Mouse (Mus musculus): Measurements from ENCODE around the gene Dagla.

Dagla gene

DNA sequence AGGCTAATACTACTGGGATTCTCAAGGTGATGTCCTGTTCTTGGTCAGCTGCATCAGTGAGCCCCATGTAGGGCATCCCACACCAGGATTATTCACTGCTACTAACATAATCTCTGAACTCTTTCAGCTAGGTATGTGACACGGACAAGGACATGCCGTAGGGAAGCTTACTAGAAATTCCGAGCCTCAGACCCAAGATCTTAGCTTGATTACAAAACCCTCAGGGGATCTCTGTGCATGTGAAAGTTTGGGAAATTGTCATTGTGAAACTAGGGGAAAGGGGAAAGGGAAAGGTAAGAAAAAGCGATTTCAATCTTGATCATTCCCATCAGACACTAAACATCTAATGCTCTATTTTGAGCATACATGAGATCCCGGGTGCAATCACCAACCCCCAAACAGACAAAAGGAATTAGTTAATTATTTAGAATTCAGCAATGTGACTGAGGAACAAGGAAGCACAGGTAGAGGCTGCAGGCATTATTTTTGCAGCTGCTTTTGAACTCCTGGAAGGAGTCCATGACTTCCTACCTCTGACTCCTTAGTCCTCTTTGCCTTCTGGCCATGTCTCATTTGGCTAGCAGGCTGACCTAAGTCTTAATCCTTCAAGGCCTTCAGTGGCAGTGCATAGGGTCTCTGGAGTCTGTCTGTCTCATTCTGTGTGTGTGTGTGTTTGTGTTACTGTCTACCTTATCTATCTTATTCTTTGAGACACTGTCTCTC, 2.0 kb upstream of the Dagla start:
- DNase-seq: no peak

DNA sequence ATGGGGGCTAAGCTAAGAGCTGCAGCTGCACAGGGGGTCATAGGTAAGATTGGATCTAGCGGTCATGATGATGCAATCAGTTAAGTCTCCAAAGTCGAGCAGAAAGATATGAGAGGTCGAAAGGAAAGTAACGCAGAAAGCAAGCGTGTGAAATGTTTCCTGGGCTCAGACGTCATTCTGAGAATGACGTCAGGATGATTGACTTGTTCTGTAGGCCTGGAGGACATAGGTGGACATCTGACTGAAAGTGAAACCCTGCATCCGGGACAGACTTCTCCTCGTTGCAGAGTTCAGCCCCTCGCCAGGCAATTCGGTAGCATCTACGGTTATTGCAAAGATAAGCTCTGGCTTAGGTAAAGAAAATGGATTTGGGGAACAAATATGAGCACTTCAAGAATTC, 963 bp upstream of the Dagla start:
- DNase-seq: no peak

DNA sequence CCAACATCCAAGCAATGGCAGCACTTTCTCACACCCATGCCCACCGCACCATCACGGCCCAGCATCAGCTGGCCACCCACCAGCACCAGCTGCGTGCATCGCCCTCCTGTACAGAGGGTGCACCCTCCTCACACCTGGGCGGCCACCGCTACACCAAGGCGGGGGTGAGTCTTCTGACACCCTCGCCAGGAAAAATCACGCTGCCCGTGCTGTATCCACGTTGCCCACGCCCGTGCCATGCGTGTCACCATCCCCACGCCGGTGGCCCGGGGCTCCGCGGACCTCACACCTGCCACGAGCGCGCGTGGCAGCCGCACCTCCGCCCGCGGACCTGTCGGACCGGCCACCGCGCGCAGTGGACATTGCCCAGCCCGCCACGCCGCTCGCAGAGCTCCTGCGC, 282 bp downstream of the Dagla start:
- no peak for DNase-seq

DNA sequence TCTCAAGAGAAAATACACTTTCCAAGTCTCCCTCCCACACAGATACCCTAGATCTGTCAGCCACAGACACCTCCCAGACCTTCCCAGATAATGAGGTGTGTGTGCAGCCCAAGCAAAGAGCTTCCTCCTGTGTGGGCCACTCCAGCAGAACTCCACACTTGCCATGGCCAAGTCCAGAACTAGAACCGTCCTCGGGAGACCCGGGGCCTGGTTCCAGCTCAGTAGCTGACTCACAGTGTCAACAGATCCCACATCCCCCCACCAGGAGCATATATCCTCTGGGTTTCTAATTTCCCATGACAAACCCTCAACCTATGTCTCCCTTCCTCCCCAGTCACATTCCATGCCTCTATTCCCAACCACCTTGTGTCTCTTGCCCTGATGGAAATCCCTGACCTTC, 1.8 kb downstream of the Dagla start:
- DNase-seq: no peak

DNA sequence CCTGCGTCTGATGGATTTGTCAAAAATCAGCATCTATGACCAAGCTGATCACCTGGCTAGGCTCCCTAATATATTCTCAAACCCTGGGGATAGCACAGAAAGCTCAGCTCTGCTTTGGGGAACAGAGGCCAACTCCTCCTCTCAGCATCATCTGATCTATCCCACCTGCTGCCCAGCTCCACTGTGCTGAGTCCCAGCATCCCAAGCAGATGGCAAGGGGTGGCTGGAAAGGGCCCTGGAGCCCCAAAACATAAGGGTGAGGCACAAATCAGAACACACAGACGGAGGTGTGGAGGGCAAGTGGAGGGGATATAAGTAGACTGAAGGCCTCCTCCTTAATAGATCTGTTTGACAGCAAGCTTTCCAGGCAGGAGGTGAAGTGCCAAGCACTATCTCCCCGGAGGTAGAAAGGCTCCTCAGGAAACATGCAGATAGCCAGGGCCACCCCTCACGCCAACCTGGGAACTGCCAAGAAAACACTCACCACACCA, 2.8 kb downstream of the Dagla start:
- no peak for DNase-seq

DNA sequence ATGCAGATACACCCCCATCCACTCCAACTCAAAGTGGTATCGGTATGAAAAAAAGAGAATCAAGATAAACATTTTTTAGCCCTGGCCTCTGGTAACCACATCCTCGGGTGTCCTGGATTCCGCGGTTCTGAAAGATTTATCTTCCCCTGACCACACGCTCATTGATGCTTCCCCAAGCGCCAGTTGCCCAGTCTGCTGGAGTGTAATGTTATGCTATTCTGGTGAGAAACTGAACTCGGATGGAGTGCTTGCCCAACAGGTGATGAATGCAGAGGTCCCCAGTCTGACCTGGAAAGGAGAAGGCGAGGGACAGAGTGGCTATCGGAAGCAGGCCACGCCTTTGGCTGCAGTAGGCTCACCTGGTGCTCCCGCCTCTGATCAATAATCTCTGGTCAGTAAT, 3.4 kb downstream of the Dagla start:
- DNase-seq: no peak

DNA sequence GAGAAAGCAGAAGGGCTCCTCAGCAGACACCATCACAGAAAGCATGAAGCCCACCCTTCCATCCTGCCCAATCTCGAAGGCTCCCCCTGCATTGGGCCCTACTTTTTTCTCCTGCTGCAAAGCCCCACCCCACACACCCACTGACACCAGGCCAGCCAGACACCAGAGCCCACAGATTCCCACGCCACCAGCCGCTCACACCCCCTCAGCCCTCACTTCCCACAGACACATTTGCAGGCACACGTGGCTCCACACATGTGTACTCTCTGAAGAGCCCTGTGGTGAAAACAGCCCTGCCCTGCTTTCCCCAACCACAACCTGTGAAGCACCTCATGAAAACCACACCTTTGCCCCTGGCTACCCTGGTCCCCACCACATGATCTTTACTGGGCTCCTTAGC, 3.9 kb downstream of the Dagla start:
- DNase-seq: no peak

DNA sequence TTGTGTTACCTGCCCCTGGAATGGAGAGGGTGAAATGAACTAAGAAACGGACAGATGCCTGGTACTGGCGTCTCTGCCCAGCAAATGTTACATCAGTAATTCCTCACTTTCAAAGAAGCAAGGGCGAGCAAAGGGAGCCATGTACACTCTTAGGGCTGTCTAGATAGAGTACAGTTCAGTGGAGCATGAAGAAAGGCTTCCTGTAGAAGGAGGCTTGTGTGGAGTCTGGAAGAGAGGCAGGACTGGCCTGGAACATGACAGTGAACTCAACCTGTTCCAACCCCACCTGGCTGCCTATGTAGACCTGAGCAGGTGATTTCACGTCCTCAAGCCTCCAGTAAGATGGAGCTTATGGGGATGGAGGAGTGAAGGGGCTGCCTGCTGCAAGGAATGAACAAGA, 6.4 kb downstream of the Dagla start:
- DNase-seq: no peak

DNA sequence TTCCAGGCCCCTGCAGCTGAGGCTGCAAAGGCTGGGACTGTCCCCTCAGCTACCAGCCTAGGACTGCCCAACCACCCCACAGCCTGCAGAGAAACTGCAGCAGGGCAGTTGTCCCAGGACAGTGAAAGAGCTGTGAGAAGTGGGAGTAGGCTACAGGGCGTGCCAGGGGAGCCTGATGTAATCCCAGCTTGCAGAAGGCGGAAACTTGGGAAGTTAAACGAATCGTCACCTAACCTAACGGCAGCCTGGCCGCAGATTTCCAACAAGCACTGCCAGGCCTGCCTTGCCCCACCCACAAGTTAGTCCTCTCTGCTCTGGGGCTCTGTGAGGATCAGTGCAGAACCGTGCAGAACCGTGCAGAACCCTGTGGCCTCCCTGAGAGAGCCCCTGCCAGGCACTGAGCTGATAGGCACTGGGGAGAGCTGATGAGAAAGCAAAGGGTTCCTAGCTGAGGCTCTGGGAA, 7.6 kb downstream of the Dagla start:
- DNase-seq: no peak

DNA sequence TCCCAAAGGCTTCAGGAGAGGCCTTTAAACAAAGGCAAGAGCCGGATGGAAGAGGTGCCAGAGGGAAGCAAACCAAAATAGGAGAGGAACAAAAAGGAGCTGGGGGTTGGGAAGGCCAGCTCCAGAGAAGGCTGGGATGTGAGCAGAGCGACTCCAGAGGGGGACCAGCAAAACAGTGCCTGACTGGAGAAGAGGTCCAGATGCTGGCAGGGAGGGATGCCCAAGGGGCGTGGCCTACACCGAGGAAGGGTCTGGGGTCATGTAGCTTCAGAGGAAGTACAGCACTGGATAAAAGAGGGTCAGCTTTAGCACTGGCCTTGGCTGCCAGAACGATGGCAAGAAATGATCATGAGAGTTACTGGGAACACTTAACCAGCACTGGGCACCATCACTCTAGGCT, 8.4 kb downstream of the Dagla start:
- DNase-seq: no peak

DNA sequence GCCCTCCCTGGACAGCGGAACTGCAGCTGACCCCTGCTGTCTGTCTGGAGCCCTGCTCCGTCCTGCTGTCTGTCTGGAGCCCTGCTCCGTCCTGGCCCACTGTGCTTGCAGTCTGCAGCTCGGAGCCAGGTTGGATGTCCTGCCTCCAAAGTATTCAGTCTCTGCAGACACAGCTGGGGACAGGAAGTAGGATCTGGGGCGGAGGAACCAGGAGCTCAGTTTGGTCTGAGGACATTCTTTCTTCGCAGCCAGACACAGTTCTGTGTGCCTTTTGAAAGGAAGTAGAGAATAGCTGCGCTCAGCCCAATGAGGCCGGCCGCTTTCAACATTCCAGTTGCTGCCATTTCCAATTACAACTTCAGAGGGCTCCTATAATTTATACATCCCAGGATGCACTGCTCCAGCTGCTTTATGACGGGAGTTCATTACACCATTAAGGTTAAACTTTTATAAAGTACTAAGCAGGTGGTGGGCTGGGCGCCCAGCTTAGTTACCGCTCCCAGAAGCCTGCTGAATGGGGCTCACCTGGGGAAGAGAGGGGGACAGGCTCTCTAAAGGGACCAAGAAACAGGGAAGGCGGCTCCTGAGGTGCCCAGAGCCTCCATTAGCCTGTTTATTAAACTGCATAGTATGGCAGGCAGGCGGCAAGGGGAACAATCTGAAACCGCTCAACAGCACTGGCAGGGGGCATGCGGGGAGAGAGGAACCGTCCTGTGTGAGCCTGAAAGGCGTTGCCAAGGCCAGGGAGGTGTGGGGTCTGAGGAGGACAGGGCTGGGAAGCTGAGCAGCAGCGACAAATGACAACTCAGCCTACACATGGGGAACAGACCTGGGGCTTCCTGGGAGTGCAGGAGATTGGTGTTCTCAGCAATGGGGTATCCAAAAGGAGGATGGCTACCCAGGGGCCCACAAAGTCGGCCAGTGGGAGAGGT, 9.8 kb downstream of the Dagla start:
- no peak for DNase-seq

DNA sequence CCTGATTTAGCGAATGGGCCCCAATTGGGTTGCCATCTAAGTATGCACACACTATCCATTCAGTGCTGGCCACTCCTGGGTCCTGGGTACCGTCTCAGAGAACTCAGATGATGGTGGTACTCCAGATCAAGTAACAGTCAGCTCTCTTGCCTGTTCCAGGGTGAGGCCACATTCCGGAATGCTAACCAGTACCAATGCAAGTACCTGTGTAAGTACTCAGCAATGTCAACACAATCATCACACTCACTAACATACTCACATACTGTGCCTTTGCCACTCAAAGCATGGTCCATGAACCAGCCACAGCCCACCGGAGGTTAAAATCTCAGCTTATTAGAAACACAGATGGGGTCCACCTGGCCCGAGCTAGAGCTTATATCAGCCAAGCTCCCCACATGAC, 10.7 kb downstream of the Dagla start:
- no peak for DNase-seq

DNA sequence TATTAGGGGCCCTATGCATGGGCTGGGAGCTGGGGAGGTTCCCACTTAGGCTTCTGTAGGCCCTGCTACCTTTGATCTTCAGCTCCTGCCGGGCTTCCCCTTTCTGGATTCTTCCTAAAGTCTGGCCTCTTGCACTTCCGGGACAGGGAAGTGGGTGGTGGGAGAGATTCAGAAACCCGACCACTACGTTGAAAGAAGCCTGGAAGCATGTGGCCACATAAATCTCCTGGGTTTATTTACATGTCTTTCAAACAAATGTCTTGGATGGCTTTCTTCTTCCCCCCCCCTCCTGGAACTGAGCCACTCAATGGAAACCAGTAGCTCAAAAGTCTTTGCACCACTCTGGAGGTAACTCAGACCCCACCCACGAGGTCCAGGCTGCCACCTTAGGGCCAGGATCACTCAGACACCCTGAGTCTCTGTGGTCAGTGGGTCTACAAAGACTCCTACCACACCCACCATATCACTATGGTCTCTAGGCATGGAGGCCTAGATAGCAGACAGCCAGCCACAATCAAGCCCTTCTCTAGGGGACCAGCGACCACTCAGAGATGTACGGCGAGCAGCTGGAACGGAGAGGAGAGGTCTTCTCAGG, 12.7 kb downstream of the Dagla start:
- DNase-seq: no peak

DNA sequence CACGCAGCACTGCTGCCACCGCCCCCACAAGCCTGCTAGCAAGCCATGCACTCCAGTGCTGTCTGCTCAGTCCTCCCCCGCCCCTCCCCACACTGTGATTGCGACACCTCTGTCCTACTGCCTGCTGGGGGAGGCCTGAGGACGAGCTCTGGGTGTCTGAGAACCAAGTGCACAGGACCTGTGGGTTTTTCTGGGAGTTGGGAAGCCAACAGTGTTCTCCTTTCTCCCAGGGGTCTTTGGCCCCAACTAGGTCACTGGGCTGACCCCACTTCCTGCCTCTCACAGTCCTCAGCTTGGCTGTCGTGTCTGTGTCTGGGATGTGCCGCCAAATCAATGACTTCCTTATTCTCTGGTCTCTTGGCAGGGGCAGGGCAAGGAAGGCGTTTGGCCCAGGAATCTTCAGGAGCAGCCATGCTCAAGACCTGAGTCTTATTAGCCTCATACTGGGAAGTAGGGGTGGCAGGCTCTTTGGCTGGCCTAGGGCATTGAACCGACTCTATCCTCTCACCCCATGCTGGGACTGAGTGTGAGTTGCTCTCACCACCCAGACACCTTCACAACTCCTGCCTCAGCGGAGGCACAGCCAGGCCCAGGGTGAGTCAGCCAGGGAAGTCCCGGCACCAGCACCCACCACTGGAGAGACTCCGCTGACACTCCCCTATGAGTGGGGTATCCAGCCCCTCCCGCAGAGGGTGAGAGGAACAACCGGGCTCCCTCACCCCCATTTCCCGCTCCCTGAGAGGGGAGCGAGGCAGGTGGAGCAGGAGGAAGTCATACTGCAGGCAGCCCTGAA, 14.3 kb downstream of the Dagla start:
- no peak for DNase-seq

DNA sequence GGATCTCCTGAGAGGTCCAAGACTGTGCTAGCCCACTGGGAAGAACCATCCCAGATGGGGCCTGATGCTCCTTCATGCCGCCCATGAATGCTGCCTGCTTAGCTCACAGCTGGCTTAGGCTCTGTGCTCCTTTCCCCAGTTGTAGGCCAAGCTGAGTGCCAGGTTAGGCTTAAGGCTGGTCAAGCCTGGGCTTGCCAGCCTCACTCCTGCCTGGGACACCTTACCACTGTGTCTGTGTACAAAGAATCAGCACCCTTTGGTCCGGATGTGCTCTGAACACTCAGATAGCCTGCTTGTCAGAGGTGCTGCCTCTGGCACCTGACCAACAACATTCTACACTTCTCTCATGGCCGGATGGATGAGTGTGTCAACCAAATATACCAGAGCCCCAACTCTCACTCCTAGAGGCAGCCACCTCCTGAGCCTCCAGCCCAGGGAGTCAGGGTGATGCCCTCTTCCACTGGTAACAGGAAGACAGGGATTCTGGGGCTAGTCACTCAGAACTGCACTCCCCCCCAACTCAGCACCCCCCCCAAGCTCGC, 15.0 kb downstream of the Dagla start:
- no peak for DNase-seq

DNA sequence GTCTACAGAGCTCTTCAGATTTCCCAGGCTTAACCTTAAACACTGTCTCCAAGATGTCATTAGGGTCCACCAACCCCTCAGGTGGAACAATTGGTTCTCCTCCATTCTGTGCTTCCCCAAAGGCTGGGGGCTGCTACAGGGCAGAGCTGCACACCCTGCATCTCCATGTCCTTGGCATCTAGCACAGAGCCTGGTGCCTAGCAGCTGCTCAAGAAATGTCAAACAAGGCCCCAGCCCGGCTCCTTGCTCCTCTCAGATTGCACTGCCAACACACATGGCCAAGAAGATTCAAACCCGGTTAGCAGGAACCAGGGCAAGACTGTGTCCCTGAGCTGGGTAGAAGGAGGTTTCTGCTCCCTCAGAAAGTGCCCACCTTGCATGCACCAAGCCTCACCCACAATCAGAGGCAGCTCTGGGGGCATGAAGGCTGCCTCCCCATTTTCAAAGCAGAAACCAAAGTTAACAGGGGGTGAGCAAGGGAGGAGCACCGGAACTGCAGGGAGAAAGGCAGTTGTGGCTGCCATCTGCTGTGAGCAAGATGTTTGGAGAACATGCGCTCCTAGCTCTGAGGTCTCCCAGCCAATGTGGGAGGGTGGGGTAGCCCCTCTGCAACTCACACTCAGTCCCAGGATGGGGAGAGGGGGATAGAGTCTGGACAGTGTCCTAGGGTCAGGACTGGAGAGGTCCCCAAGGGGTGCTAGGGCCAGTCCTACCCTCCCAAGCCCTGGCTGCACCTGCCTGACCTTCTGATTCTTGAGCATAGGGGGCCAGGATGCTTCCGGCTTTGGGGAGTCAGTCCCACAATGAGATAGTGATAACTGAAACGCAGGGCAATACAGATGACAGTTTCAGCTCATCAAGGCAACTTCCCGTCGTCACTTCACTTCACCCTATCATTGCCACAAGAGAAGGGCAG, 16.3 kb downstream of the Dagla start:
- no peak for DNase-seq

DNA sequence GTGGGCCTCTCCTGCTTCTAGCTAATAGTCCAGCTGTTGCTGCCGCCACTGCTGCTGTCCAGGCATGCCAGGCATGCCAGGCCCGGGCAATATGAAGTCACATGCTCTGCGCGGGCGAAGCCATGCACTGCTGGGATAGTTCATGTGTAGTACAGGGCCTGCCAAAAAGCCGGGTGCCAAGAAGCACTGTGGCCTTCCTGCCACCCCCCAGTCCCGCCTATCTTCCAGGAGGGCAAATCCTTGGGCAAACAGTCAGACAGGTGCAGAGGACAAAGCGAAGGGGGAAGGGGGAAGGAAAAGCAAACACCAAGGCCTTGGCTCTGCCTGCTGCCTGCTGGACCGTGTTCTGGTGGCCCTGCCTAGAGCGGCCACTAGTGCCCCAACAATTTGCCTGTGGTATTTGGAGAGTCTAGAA, 18.2 kb downstream of the Dagla start:
- no peak for DNase-seq

DNA sequence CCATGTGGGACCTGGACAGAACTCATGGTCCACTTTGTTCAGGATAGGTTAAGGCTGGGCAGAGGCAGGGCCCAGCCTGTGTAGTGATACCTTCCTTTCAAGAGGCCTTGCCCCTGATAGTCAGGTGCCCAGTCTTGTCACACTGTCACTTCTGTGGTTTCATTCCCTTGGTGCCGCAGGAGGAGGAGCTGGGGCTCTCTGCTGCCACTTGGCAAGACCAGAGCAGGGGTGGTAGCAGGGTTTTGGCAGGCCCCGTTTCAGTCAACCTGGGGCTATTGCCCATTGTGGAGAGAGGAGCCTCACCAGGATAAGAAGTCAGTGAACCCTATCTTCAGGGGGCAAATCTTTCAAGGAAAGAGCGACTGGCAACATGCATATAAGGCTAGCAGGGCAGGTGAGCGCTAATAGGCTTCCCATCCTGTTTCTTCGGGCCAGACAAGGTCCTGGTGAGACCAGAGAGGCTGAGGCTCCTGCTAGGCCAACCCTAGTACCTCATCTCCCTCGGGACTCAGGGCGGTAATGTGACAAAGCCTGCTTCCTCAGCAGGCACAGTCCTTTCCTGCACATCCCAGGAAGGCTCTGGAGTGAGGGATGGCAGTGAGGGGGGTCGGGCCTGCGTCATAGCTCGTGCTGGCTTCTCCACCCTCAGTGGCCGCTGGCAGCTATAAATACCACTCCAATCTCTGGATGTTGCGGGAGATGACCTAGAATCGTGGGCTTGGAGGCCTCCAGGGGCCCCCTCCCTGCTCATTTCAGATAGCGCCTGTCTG, 23.7 kb downstream of the Dagla start:
- DNase-seq: no peak

DNA sequence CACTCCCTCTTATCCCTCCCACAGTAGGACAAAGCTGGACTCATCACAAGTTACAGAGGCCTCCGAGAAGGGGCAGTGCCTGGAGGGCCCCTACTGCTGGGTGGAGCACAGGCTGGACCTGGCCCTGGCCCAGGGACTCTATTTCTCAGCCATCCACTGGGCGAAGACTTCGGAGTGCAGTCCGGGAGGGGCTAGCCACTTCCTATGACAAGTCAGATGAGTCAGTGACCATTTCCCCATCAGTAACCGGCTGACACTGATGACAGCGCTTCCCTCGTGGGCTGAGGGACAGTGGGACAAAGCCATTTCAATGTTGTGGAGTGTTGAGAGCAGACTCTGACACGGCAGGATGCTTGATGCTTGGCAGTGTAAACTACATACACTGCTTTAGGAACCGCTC, 25.0 kb downstream of the Dagla start:
- DNase-seq: no peak

DNA sequence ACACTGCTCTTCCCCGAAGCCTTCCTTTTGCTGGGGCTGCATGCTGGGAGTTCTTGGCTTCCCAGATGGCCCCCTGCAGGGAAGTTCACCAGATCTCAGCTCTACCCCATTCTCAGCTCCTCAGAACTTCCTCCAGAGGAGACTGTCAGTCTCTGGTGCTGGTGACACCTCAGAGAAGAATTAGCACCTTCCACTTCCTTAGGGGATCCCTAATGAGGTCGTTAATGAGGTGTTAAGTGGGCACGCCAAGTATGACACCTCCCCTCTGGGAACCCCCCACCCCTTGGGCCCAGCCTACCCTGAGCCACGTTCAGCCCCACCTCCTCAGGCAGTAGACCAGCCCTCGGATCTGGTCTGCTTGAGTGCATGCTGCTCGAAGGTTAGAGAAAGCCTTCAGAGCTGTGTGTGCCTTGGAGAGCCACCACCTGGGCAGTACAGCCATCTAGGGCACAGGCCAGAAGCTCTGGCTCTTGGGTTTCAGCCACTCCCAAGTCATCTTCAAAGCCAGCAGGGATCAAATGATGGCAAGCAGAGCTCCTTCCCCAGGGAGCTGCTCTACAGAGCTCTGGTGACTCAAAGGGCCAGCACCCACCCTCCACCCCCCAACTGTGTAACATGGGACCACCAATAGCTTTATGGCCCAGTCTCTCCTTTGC, 25.9 kb downstream of the Dagla start:
- DNase-seq: no peak

All from spleen, adult 18-20 months (tissue).